Mouse (Mus musculus) hindbrain, embryonic 16.5 days (tissue): ENCODE measurements around the gene Slc25a5. TPM values are rescaled to one million over a fixed set of nuclear protein-coding genes. Genes with fewer than 3 reads are reported as not detected.

Experiments used
- ATAC-seq: fragments of 200-750 bp; cut with Nextera tagmentation; 2 replicates; pipeline ENCODE4 v1.8.0; 2017; ENCODE audit warnings: moderate TSS enrichment, moderate library complexity
- H3K27ac ChIP-seq: fragments of 300-500 bp; sonication (generic); 2 replicates; pipeline ENCODE4 v1.5.1; 2014; ENCODE audit warnings: low read depth, mild to moderate bottlenecking, control low read depth, low read length, moderate library complexity
- H3K27me3 ChIP-seq: fragments of 300-500 bp; sonication (generic); replicated peaks from 2 replicates; pipeline ENCODE4 v1.6.1; 2014; ENCODE audit warnings: low read length; ENCODE audit not compliant: control insufficient read depth, insufficient read depth
- H3K36me3 ChIP-seq: fragments of 300-500 bp; sonication (generic); 2 replicates; pipeline ENCODE4 v1.6.1; 2014; ENCODE audit warnings: mild to moderate bottlenecking, low read length, moderate library complexity, mixed read lengths; ENCODE audit not compliant: control insufficient read depth, insufficient read depth
- H3K4me1 ChIP-seq: fragments of 300-500 bp; sonication (generic); 2 replicates; pipeline ENCODE4 v1.6.1; 2014; ENCODE audit warnings: low read depth, low read length; ENCODE audit not compliant: control insufficient read depth, insufficient read depth
- H3K4me2 ChIP-seq: fragments of 300-500 bp; sonication (generic); 2 replicates; pipeline ENCODE4 v1.6.1; 2014; ENCODE audit warnings: mild to moderate bottlenecking, low read length, control low read depth, moderate library complexity
- H3K4me3 ChIP-seq: fragments of 300-500 bp; sonication (generic); 2 replicates; pipeline ENCODE4 v1.5.1; 2014; ENCODE audit warnings: mild to moderate bottlenecking, low read length, control low read depth, moderate library complexity
- H3K9ac ChIP-seq: fragments of 300-500 bp; sonication (generic); 2 replicates; pipeline ENCODE4 v1.6.1; 2014; ENCODE audit warnings: low read depth, mild to moderate bottlenecking, control low read depth, low read length, moderate library complexity
- H3K9me3 ChIP-seq: fragments of 300-500 bp; sonication (generic); 2 replicates; pipeline ENCODE4 v1.6.1; 2014; ENCODE audit warnings: mild to moderate bottlenecking, low read length, moderate library complexity; ENCODE audit not compliant: control insufficient read depth
- WGBS: fragments of 180-500 bp; shearing (Covaris S2); extraction: QIAGEN DNeasy Blood & Tissue Kit; methylation state at CpG from one replicate; pipeline ENCODE4 v1.1.7; 2014; 5-methylcytosine and 5-hydroxymethylcytosine counted together
- polyA plus RNA-seq: library from polyadenylated mRNA; unstranded; fragments of >200 nt; fragmentation: Nextera tagmentation; extraction: Ambion mirVana; gene quantifications from 2 replicates; pipeline ENCODE4 v1.2.1, GENCODE M21; 2015

Gene Slc25a5
- polyA plus RNA-seq, 1 experiment from 2014 or later, result 586 TPM

- Histone ChIP-seq H3K27me3 (no peaks in the 10 kb centered on the region), H3K9ac (no peak overlapping the region), H3K4me1 (no peaks in the 10 kb centered on the region), H3K36me3 (no peaks in the 10 kb centered on the region), H3K27ac (no peak overlapping the region), H3K4me3 (no peak overlapping the region), H3K4me2 (no peak overlapping the region), H3K9me3 (no peaks in the 10 kb centered on the region)
- ATAC-seq, result no peak
- 77% methylated on average over 5 of the region's 5 CpGs for WGBS
Measured at GRCm38 (mm10) chrX:36762289-36762688, 33.2 kb upstream of the Slc25a5 start.

DNA sequence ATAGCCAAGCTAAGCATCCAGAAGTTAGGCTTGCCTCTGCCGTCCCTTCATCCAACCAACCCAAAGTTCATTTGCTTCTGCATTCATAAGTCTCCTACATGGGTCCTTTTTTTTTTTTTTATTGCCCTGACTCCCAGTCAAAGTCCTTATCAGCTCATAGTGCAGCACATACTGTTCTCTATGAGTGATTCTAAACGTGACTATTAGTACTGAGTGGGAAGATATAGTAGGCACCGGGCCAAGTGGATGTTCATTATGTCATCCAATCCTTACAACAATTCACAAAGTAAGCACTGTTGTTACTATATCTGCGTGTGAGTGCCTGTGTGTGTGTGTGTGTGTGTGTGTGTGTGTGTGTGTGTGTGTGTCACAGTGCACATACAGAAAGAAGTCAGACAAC, 32.6 kb upstream of the Slc25a5 start:
- WGBS, result 62% methylated on average over 4 of the region's 4 CpGs
- Histone ChIP-seq H3K4me3 (no peak overlapping the region), H3K9ac (no peak overlapping the region), H3K27me3 (no peaks in the 10 kb centered on the region), H3K9me3 (no peaks in the 10 kb centered on the region), H3K27ac (0 out of 2 replicates have a peak overlapping the region, but pooled peaks have one; percentile 39), H3K36me3 (no peaks in the 10 kb centered on the region), H3K4me1 (no peaks in the 10 kb centered on the region), H3K4me2 (no peak overlapping the region)
- ATAC-seq, result no peak

DNA sequence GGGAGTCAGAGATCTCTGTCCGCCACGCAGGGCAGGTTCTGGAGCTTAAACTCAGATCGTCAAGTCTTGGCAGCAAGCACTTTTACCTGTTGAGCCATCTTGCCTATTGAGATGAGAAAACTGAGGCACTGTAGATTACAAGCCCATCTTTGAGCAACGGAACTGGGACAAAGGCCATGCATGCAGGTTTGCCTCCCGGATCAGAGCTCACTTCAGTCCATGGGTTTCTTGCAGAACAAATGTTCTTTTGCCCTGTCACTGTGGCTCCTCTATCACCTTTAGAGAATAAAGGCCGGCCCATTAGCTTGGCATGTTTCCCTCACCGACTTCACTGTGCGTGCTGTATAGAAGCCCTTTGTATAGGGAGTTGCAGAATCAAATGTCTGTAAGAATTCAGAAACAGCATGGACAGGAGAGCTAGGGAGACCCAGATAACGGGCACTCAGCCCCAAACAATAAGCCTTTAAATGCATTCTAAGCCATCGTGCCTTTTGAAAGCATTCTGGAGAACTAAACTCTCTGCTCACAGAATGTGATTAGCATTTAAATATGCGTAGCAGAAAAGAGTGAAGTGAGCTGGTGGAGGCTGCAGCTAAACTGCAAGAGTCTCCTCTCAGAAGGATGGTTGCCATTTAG, 32.0 kb upstream of the Slc25a5 start:
- Histone ChIP-seq H3K36me3 (no peaks in the 10 kb centered on the region), H3K9ac (no peak overlapping the region), H3K27me3 (no peaks in the 10 kb centered on the region), H3K4me2 (no peak overlapping the region), H3K9me3 (no peaks in the 10 kb centered on the region), H3K4me3 (no peak overlapping the region), H3K4me1 (no peaks in the 10 kb centered on the region), H3K27ac (no peak overlapping the region)
- 39% methylated on average over 11 of the region's 11 CpGs for WGBS
- peak; percentile 69 for ATAC-seq

DNA sequence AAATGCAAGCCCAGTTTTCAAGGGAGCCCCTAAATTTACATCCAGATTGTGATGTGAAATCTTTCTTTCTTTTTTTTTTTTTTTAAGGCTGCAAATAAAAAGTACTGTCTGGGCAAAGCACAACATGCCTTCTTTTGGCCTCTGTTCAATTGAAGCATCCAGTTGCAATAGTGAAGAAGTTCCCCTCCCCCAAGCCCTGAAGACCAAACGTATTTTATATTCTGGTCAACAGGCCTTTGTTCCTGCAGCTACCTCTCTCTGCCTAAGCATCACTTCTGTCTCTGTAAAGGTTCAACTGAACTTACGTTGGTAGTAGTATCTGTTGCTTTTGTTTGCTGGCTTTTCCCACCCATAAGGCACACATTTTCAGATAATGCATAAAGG, 31.5 kb upstream of the Slc25a5 start:
- no peaks in the 10 kb centered on the region for H3K4me1 ChIP-seq
- ATAC-seq, result no peak; the same call in 1 of the 2 replicates
- no peak overlapping the region for H3K4me2 ChIP-seq
- H3K9ac ChIP-seq, result no peak overlapping the region
- H3K36me3 ChIP-seq, result no peaks in the 10 kb centered on the region
- H3K4me3 ChIP-seq, result no peak overlapping the region
- WGBS, result 20% methylated on average over 2 of the region's 2 CpGs
- H3K27ac ChIP-seq, result peak overlapping the region; percentile 39; the same call in 1 of the 2 replicates
- no peaks in the 10 kb centered on the region for H3K27me3 ChIP-seq
- H3K9me3 ChIP-seq, result no peaks in the 10 kb centered on the region

DNA sequence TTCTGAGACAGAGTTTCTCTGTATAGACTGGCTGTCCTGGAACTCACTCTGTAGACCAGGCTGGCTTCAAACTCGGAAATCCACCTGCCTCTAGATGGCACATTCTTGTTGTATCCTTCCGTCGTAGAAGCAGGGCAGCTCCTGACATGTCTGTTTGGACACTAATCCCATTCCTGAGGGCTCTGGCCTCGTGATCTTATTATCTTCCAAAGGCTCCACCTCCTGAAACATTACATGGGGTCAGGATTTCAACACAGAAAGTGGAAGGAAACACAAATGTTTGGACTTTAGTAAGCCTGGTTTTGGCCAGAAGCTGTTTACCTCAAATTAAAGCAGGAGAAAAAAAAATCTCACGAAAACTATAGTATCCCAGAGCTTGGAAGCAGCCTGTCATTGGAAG, 28.1 kb upstream of the Slc25a5 start:
- no peaks in the 10 kb centered on the region for H3K27me3 ChIP-seq
- H3K9me3 ChIP-seq, result no peaks in the 10 kb centered on the region
- H3K4me1 ChIP-seq, result no peaks in the 10 kb centered on the region
- H3K4me2 ChIP-seq, result no peak overlapping the region
- no peaks in the 10 kb centered on the region for H3K36me3 ChIP-seq
- no peak overlapping the region for H3K4me3 ChIP-seq
- H3K27ac ChIP-seq, result no peak overlapping the region
- no peak overlapping the region for H3K9ac ChIP-seq
- no peak for ATAC-seq
- 64% methylated on average over 5 of the region's 5 CpGs for WGBS

GRCm38 (mm10) chrX:36772591-36772990, 22.9 kb upstream of the Slc25a5 start:
- no peak for ATAC-seq
- WGBS, result 88% methylated on average over 6 of the region's 6 CpGs
- Histone ChIP-seq H3K9me3 (no peaks in the 10 kb centered on the region), H3K27ac (no peak overlapping the region), H3K36me3 (no peaks in the 10 kb centered on the region), H3K9ac (no peak overlapping the region), H3K4me3 (no peak overlapping the region), H3K4me1 (no peaks in the 10 kb centered on the region), H3K4me2 (no peak overlapping the region), H3K27me3 (no peaks in the 10 kb centered on the region)

- H3K4me3 ChIP-seq, result no peak overlapping the region
- H3K27ac ChIP-seq, result no peak overlapping the region
- no peaks in the 10 kb centered on the region for H3K36me3 ChIP-seq
- ATAC-seq, result no peak
- H3K4me2 ChIP-seq, result no peak overlapping the region
- no peak overlapping the region for H3K9ac ChIP-seq
- no peaks in the 10 kb centered on the region for H3K27me3 ChIP-seq
- H3K9me3 ChIP-seq, result no peaks in the 10 kb centered on the region
- no peaks in the 10 kb centered on the region for H3K4me1 ChIP-seq
- 89% methylated on average over 5 of the region's 5 CpGs for WGBS
Measured at GRCm38 (mm10) chrX:36775520-36775919, 19.9 kb upstream of the Slc25a5 start.

- Histone ChIP-seq H3K36me3 (no peaks in the 10 kb centered on the region), H3K27ac (no peak overlapping the region), H3K4me3 (no peak overlapping the region), H3K4me1 (no peaks in the 10 kb centered on the region), H3K9ac (no peak overlapping the region), H3K27me3 (no peaks in the 10 kb centered on the region), H3K4me2 (no peak overlapping the region), H3K9me3 (no peaks in the 10 kb centered on the region)
- ATAC-seq, result no peak
- 76% methylated on average over 4 of the region's 4 CpGs for WGBS
Measured at GRCm38 (mm10) chrX:36777694-36778093, 17.8 kb upstream of the Slc25a5 start.

DNA sequence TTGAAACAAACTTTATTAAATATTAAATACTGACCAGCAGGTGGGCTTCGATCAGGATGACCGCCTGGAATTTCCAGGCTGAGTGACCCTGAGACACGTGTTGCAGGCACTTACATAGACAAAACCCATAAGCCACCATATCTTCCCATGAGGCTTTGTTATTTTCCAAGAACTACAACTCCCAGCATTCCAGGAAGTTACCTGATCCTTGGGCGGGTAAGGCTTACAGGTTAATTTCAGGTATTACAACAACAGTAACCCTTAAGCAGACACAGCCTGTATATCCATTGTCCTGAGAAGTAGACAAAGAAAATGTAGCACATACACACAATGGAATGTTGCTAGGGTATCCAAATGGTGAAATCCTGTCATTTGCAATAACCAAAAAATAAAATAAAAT, 6.1 kb upstream of the Slc25a5 start:
- H3K4me1 ChIP-seq, result no peaks in the 10 kb centered on the region
- 74% methylated on average over 4 of the region's 4 CpGs for WGBS
- no peaks in the 10 kb centered on the region for H3K9me3 ChIP-seq
- no peak overlapping the region for H3K4me2 ChIP-seq
- H3K4me3 ChIP-seq, result no peak overlapping the region
- no peak overlapping the region for H3K9ac ChIP-seq
- H3K27ac ChIP-seq, result no peak overlapping the region
- H3K36me3 ChIP-seq, result no peaks in the 10 kb centered on the region
- H3K27me3 ChIP-seq, result no peaks in the 10 kb centered on the region
- ATAC-seq, result no peak

GRCm38 (mm10) chrX:36794571-36794970, 880 bp upstream of the Slc25a5 start:
- Histone ChIP-seq H3K36me3 (no peaks in the 10 kb centered on the region), H3K9me3 (no peaks in the 10 kb centered on the region), H3K27ac (no peak overlapping the region), H3K4me1 (peaks cover 2% of the 10 kb centered on the region; the same call in 1 of the 2 replicates), H3K4me2 (no peak overlapping the region), H3K27me3 (no peaks in the 10 kb centered on the region), H3K4me3 (no peak overlapping the region), H3K9ac (no peak overlapping the region)
- WGBS, result 63% methylated on average over 5 of the region's 5 CpGs
- ATAC-seq, result no peak
